Mouse (Mus musculus) thymus, adult 2 months (tissue): Measurements from ENCODE around the gene Strn. TPM values are rescaled to one million over a fixed set of nuclear protein-coding genes. Genes with fewer than 3 reads are reported as not detected.

Source experiments
- DNase-seq: peaks from one replicate; pipeline ENCODE4 v3.0.0; 2021
- H3K27ac ChIP-seq: fragments of 200-500 bp; 2 replicates; pipeline ENCODE4 v1.5.1; 2012; ENCODE audit warnings: low read length, control low read depth; ENCODE audit not compliant: control insufficient read depth, insufficient read depth
- H3K27me3 ChIP-seq: fragments of 200-500 bp; 2 replicates; pipeline ENCODE4 v1.6.1; 2012; ENCODE audit warnings: mild to moderate bottlenecking, low read length, moderate library complexity, mixed read lengths; ENCODE audit not compliant: control insufficient read depth, insufficient read depth
- H3K36me3 ChIP-seq: fragments of 200-500 bp; 2 replicates; pipeline ENCODE4 v1.6.1; 2012; ENCODE audit warnings: mild to moderate bottlenecking, low read length, moderate library complexity; ENCODE audit not compliant: control insufficient read depth, insufficient read depth
- H3K4me1 ChIP-seq: fragments of 200-500 bp; replicated peaks from 2 replicates; pipeline ENCODE4 v1.6.1; 2012; ENCODE audit warnings: low read length; ENCODE audit not compliant: control insufficient read depth, insufficient read depth
- H3K4me3 ChIP-seq: fragments of 200-500 bp; 2 replicates; pipeline ENCODE4 v1.5.1; 2012; ENCODE audit warnings: mild to moderate bottlenecking, low read length, control low read depth, moderate library complexity; ENCODE audit not compliant: control insufficient read depth, insufficient read depth
- CTCF ChIP-seq: fragments of 200-500 bp; IDR thresholded peaks from 2 replicates; pipeline ENCODE4 v1.5.1; 2012; ENCODE audit warnings: mild to moderate bottlenecking, control low read depth, low read length, moderate library complexity, borderline replicate concordance; ENCODE audit not compliant: control insufficient read depth, poor library complexity, insufficient read depth; ENCODE audit errors: extremely low read depth
- POLR2A ChIP-seq: fragments of 200-500 bp; IDR thresholded peaks from 2 replicates; pipeline ENCODE4 v1.6.1; 2012; ENCODE audit warnings: mild to moderate bottlenecking, low read length, control low read depth, moderate library complexity; ENCODE audit not compliant: control insufficient read depth, poor library complexity, insufficient read depth; ENCODE audit errors: extremely low read depth
- WGBS: fragments of 180-500 bp; shearing (Covaris S2); methylation state at CpG from one replicate; pipeline ENCODE4 v1.1.7; 2018; 5-methylcytosine and 5-hydroxymethylcytosine counted together
- polyA plus RNA-seq: library from polyadenylated mRNA; depleted of rRNA; stranded (reverse); fragments of >200 nt; gene quantifications from 2 replicates; pipeline ENCODE4 v1.2.3, GENCODE M21; 2012; rRNA removed

Strn gene
- 15.5 and 16.6 TPM in 2 replicates for polyA plus RNA-seq

- Histone ChIP-seq H3K36me3 (no peaks in the 10 kb centered on the region), H3K27ac (peak within 1 kb of the TSS; percentile 81), H3K27me3 (no peaks in the 10 kb centered on the region), H3K4me1 (peaks cover 8% of the 10 kb centered on the region; the same call in 1 of the 2 replicates), H3K4me3 (peak within 1 kb of the TSS; percentile 82)
- DNase-seq: no peak
- 53% methylated on average over 4 of the region's 4 CpGs for WGBS
- TF ChIP-seq POLR2A (no peak), CTCF (no peak)
These were observed at the start of gene Strn for GRCm38 (mm10) chr17:78737096-78737495. Strn (minus strand) TSS chr17:78737196.

- TF ChIP-seq CTCF (no peak), POLR2A (no peak)
- Histone ChIP-seq H3K4me1 (no peaks in the 10 kb centered on the region), H3K27me3 (no peaks in the 10 kb centered on the region), H3K36me3 (no peaks in the 10 kb centered on the region), H3K4me3 (no peak overlapping the region), H3K27ac (no peak overlapping the region)
- no peak for DNase-seq
- 95% methylated on average over 1 of the region's 1 CpGs for WGBS
These were observed 41.8 kb upstream of the Strn start for GRCm38 (mm10) chr17:78778765-78779164.

- H3K4me3 ChIP-seq: no peak overlapping the region
- H3K4me1 ChIP-seq: no peaks in the 10 kb centered on the region
- H3K27ac ChIP-seq: no peak overlapping the region
- 92% methylated on average over 2 of the region's 2 CpGs for WGBS
- H3K36me3 ChIP-seq: peaks cover 10% of the 10 kb centered on the region
- no peaks in the 10 kb centered on the region for H3K27me3 ChIP-seq
- TF ChIP-seq CTCF (no peak), POLR2A (no peak)
- DNase-seq: no peak
These were observed 35.3 kb upstream of the Strn start for GRCm38 (mm10) chr17:78772317-78772716.

GRCm38 (mm10) chr17:78770932-78771331 lies 33.9 kb upstream of the Strn start:
- peaks cover 15% of the 10 kb centered on the region for H3K36me3 ChIP-seq
- no peak for DNase-seq
- no peaks in the 10 kb centered on the region for H3K27me3 ChIP-seq
- no peaks in the 10 kb centered on the region for H3K4me1 ChIP-seq
- no peak for TF ChIP-seq CTCF
- TF ChIP-seq POLR2A: no peak
- H3K4me3 ChIP-seq: no peak overlapping the region
- H3K27ac ChIP-seq: no peak overlapping the region
- WGBS: 97% methylated on average over 7 of the region's 7 CpGs

DNA sequence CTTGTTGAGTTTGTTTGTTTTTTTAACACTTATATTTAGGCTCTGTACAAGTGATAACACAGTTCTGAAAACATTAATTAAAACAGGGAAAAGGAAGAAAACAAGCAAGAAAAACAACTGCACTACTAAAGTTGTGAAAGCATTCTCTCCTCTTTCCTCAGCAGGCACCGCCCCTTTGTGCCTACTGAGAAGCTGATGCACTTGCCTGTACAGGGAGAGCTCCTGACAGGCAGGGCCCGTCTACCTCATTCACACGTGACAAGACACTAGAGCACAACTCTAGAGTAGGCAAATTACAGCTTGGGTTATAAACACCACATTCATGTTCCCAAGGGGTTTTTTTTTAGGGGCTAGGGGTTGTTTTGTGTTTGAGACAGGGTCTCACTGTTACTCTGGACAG lies 32.3 kb upstream of the Strn start:
- TF ChIP-seq CTCF (no peak), POLR2A (no peak)
- WGBS: 94% methylated on average over 3 of the region's 3 CpGs
- Histone ChIP-seq H3K27me3 (no peaks in the 10 kb centered on the region), H3K4me1 (no peaks in the 10 kb centered on the region), H3K27ac (no peak overlapping the region), H3K4me3 (no peak overlapping the region), H3K36me3 (peaks cover 20% of the 10 kb centered on the region)
- no peak for DNase-seq

DNA sequence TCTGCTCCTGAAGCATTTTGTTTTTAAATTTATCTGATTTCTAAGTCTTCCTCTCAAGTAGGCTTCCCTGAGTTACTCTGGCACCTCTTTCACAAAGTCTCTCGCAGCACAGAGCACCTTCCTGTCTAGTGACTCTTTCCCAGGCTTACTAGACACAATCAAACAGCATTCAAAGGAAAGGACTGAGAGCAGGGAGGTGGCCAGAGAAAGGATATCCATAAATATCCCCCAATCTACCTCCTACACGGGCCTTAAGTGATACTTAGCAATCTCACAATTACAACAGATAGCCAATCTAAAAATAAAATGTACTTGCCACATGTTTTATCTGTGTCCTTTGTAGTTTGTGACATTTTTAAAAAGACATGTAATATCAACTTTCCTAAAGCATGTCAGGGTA lies 31.9 kb upstream of the Strn start:
- WGBS: 87% methylated on average over 2 of the region's 2 CpGs
- peaks cover 20% of the 10 kb centered on the region for H3K36me3 ChIP-seq

GRCm38 (mm10) chr17:78767546-78767945 lies 30.6 kb upstream of the Strn start:
- Histone ChIP-seq H3K4me1 (no peaks in the 10 kb centered on the region), H3K4me3 (no peak overlapping the region), H3K27ac (no peak overlapping the region), H3K36me3 (peaks cover 14% of the 10 kb centered on the region), H3K27me3 (no peaks in the 10 kb centered on the region)
- no peak for DNase-seq
- 96% methylated on average over 8 of the region's 8 CpGs for WGBS
- TF ChIP-seq POLR2A (no peak), CTCF (no peak)

More for the DNA sequence above, 31.9 kb upstream of the Strn start:
- DNase-seq: no peak
- Histone ChIP-seq H3K4me1 (no peaks in the 10 kb centered on the region), H3K4me3 (no peak overlapping the region), H3K27ac (no peak overlapping the region), H3K27me3 (no peaks in the 10 kb centered on the region)
- TF ChIP-seq CTCF (no peak), POLR2A (no peak)
